Mouse (Mus musculus) stomach, embryonic 15.5 days (tissue): ENCODE results near the gene Enox2. TPM values are rescaled to one million over a fixed set of nuclear protein-coding genes. Genes with fewer than 3 reads are reported as not detected.

Source experiments
- polyA plus RNA-seq: library from polyadenylated mRNA; unstranded; fragments of >200 nt; fragmentation: Nextera tagmentation; extraction: Ambion mirVana; gene quantifications from 2 replicates; pipeline ENCODE4 v1.2.1, GENCODE M21; 2015

Enox2 gene
- polyA plus RNA-seq, 1 experiment from 2014 or later: 7.0 TPM

Other genes with a start within 250 kb of the Enox2 start
- gene Arhgap36, start 175.7 kb upstream of the Enox2 start, polyA plus RNA-seq: 2.5 and 3.6 TPM in 2 replicates